Mouse (Mus musculus) thymus, adult 2 months (tissue): ENCODE data around the gene Celf2. TPM values are rescaled to one million over a fixed set of nuclear protein-coding genes. Genes with fewer than 3 reads are reported as not detected.

Source experiments
- DNase-seq: peaks from one replicate; pipeline ENCODE4 v3.0.0; 2021
- H3K27ac ChIP-seq: fragments of 200-500 bp; 2 replicates; pipeline ENCODE4 v1.5.1; 2012; ENCODE audit warnings: low read length, control low read depth; ENCODE audit not compliant: control insufficient read depth, insufficient read depth
- H3K27me3 ChIP-seq: fragments of 200-500 bp; 2 replicates; pipeline ENCODE4 v1.6.1; 2012; ENCODE audit warnings: mild to moderate bottlenecking, low read length, moderate library complexity, mixed read lengths; ENCODE audit not compliant: control insufficient read depth, insufficient read depth
- H3K36me3 ChIP-seq: fragments of 200-500 bp; 2 replicates; pipeline ENCODE4 v1.6.1; 2012; ENCODE audit warnings: mild to moderate bottlenecking, low read length, moderate library complexity; ENCODE audit not compliant: control insufficient read depth, insufficient read depth
- H3K4me1 ChIP-seq: fragments of 200-500 bp; replicated peaks from 2 replicates; pipeline ENCODE4 v1.6.1; 2012; ENCODE audit warnings: low read length; ENCODE audit not compliant: control insufficient read depth, insufficient read depth
- H3K4me3 ChIP-seq: fragments of 200-500 bp; 2 replicates; pipeline ENCODE4 v1.5.1; 2012; ENCODE audit warnings: mild to moderate bottlenecking, low read length, control low read depth, moderate library complexity; ENCODE audit not compliant: control insufficient read depth, insufficient read depth
- CTCF ChIP-seq: fragments of 200-500 bp; IDR thresholded peaks from 2 replicates; pipeline ENCODE4 v1.5.1; 2012; ENCODE audit warnings: mild to moderate bottlenecking, control low read depth, low read length, moderate library complexity, borderline replicate concordance; ENCODE audit not compliant: control insufficient read depth, poor library complexity, insufficient read depth; ENCODE audit errors: extremely low read depth
- POLR2A ChIP-seq: fragments of 200-500 bp; IDR thresholded peaks from 2 replicates; pipeline ENCODE4 v1.6.1; 2012; ENCODE audit warnings: mild to moderate bottlenecking, low read length, control low read depth, moderate library complexity; ENCODE audit not compliant: control insufficient read depth, poor library complexity, insufficient read depth; ENCODE audit errors: extremely low read depth
- WGBS: fragments of 180-500 bp; shearing (Covaris S2); methylation state at CpG from one replicate; pipeline ENCODE4 v1.1.7; 2018; 5-methylcytosine and 5-hydroxymethylcytosine counted together
- polyA plus RNA-seq: library from polyadenylated mRNA; depleted of rRNA; stranded (reverse); fragments of >200 nt; gene quantifications from 2 replicates; pipeline ENCODE4 v1.2.3, GENCODE M21; 2012

Celf2 gene
- polyA plus RNA-seq, 1 experiment: 214 TPM

DNA sequence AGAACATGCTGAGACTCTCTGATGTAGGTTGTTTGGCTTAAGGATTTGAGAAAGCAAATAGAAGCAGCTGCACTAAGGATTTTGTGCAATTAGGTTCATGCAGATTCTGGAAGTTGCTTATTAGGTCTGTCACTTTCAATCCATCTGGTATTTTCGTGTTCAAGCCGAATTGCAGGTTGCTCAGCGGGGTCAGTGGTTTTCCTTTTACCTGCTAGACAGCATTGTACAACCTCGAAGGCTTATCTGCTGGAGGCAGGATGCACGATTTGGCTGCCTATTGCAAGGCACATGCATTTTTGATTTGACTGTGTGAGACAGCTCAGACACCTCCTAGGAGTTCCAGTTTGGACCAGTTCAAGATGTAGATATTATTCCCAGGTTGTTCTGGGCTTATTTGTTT lies 149.8 kb downstream of the Celf2 start:
- TF ChIP-seq CTCF (no peak), POLR2A (no peak)
- no peak for DNase-seq
- WGBS: 65% methylated on average over 5 of the region's 5 CpGs
- Histone ChIP-seq H3K27me3 (no peaks in the 10 kb centered on the region), H3K4me3 (no peak overlapping the region), H3K4me1 (no peaks in the 10 kb centered on the region), H3K36me3 (no peaks in the 10 kb centered on the region), H3K27ac (no peak overlapping the region)

DNA sequence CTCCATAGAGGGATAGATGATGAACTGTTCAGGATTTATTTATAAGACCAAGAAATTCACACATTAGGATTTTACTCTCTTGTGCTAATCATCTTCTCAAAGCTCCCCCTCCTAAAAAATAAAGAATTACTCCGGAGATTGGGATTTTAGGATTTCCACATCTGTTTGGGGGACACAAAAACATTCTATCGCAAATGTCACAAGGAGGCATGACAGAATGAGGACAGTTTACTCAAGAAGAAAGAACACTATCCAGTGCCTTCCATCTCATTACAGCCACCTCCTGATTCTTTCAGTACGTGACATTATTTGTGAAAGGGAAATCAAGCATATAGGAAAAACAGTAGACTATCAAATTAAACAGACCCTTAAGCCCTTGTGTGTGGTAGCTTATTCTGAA lies 150.5 kb downstream of the Celf2 start:
- 98% methylated on average over 3 of the region's 3 CpGs for WGBS
- Histone ChIP-seq H3K27me3 (no peaks in the 10 kb centered on the region), H3K27ac (no peak overlapping the region), H3K36me3 (no peaks in the 10 kb centered on the region), H3K4me3 (no peak overlapping the region), H3K4me1 (no peaks in the 10 kb centered on the region)
- no peak for TF ChIP-seq CTCF
- TF ChIP-seq POLR2A: no peak
- no peak for DNase-seq

DNA sequence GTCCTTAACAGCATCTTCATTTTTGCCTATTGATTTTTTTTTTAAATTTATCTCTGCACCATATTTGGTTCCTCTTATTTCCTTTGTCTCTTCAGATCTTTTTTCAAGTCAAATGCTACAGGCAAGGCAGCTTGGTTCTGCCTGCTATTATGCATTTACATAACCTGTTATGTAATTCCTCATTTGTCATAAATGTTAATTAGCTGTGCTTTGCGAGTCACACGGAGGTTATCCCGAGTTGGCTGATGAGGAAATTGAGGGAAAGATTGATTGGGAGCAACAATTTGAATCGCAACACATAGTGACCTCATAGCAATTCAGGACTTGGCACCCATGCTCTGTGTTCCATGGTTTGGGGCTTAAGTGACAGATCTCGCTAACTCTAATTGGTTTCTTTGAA lies 158.1 kb downstream of the Celf2 start:
- 88% methylated on average over 5 of the region's 5 CpGs for WGBS
- H3K27me3 ChIP-seq: no peaks in the 10 kb centered on the region
- no peaks in the 10 kb centered on the region for H3K36me3 ChIP-seq
- no peak overlapping the region for H3K4me3 ChIP-seq
- no peak overlapping the region for H3K27ac ChIP-seq
- TF ChIP-seq POLR2A: no peak
- DNase-seq: no peak
- H3K4me1 ChIP-seq: no peaks in the 10 kb centered on the region

DNA sequence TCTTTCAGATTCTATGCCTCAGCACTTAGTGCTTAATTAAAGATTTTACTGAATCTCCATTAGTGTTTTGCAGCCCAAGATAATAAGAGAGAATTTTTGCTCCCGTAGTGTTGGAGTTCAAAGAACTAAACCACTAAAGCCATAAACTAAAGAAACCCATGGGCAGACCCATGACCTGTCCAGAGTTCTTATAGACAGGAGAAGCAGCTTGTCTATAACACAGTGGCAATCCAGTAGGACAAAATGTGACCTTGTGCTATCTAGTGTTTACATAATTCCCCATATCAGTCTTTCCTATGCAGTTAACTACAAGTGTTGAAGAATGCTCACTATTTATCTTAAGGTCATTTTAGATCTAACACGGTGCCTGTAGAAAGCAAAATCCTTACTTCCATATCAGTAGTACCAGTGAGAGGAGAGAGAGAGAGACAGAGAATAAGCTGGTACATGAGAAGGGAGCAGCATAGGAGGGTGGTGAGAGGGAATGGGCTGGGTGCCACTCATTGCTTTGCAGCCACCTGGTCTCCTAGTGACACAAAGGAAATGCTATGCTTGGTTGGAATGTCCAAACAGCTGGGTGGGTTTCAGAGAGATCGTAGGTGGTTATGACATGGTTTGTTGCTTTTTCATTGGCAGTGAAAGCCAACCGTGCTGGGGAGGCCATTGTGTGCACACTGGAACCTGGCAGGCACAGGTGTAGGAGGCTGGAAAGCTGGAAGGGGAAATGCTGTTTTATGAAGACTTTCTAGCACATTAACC lies 162.5 kb downstream of the Celf2 start:
- no peak for DNase-seq
- Histone ChIP-seq H3K4me1 (no peaks in the 10 kb centered on the region), H3K27ac (no peak overlapping the region), H3K27me3 (no peaks in the 10 kb centered on the region), H3K36me3 (no peaks in the 10 kb centered on the region), H3K4me3 (no peak overlapping the region)
- 89% methylated on average over 4 of the region's 4 CpGs for WGBS
- no peak for TF ChIP-seq CTCF
- no peak for TF ChIP-seq POLR2A

DNA sequence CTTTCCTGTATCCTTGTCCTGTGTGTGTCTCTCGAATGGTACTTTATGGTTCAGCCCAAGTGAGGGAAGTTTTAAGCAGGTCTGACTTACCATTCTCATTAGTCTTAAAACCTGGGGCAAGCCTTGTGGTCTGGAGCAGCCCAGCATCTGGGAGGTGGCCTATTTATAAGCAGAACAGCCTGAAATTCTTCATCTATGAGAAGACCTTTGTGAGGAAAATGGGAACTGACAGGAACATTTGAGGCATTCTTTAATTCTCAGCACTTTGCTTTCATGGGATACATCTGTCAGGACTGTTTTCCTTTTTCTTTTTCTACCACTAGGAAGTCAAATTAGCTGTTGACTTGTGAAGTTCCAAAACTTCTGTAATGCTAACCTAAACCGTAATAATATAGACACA lies 164.4 kb downstream of the Celf2 start:
- no peaks in the 10 kb centered on the region for H3K4me1 ChIP-seq
- WGBS: 82% methylated on average over 2 of the region's 2 CpGs
- no peak for DNase-seq
- no peaks in the 10 kb centered on the region for H3K36me3 ChIP-seq
- no peak for TF ChIP-seq CTCF
- no peak for TF ChIP-seq POLR2A
- H3K4me3 ChIP-seq: no peak overlapping the region
- no peak overlapping the region for H3K27ac ChIP-seq
- H3K27me3 ChIP-seq: no peaks in the 10 kb centered on the region

DNA sequence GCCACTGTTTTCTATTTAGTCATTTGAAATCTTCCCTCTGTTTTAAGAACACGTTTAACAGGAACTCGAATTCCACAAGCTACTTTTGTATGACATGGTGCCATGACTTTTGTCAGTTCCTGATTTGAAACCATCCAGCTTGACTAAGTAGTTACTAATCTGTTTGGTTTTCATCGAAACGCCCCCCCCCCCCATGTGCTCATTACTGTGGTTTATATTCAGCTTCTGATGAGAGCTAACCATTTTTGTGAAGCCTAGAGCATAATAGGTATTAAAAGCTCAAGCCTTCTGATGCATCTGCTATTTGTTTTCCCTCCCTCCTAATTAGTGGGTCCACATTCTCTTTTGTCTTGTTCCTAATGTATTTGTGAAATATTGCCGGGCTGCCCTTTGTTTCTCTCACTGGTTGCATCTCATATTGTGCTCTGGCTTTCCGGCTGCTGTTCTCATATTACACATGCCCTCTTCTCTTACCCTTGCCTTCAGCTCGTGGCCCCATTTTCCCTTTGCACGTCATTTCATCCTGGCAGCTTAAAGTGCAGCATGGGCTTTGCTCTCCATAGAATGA lies 166.4 kb downstream of the Celf2 start:
- no peak for TF ChIP-seq CTCF
- no peak for TF ChIP-seq POLR2A
- Histone ChIP-seq H3K27ac (no peak overlapping the region), H3K27me3 (no peaks in the 10 kb centered on the region), H3K36me3 (no peaks in the 10 kb centered on the region), H3K4me1 (no peaks in the 10 kb centered on the region), H3K4me3 (no peak overlapping the region)
- DNase-seq: no peak
- WGBS: 88% methylated on average over 8 of the region's 8 CpGs

DNA sequence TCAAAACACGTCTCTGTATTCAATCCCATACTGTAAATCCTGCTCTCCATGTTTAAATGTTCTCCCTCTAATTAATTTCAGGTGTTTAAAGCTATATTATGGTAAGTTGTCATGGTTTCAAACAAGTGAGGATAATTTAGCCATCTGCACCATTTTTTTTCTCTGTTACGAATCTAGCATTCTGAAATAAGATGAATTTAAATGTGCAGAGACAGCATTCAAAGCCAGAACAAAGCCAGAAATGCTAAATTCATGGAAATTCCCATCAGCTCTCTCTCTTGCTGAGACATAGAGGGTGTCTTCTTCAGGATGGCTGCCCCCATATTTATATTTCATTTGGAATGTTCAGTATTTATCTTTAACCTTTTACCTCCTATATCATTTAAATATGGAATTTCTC lies 174.5 kb downstream of the Celf2 start:
- H3K27me3 ChIP-seq: no peaks in the 10 kb centered on the region
- no peak for TF ChIP-seq CTCF
- no peak for TF ChIP-seq POLR2A
- no peaks in the 10 kb centered on the region for H3K36me3 ChIP-seq
- WGBS: 92% methylated on average over 2 of the region's 2 CpGs
- no peak overlapping the region for H3K4me3 ChIP-seq
- no peak for DNase-seq
- no peaks in the 10 kb centered on the region for H3K4me1 ChIP-seq
- H3K27ac ChIP-seq: no peak overlapping the region
